Mouse (Mus musculus): ENCODE measurements around the gene Gng3.

- TF ChIP-seq GATA1 (IDR thresholded peaks at IDR 0.05; ENCODE audit: borderline replicate concordance, low read length) (no peak), FLI1 (IDR thresholded peaks at IDR 0.05; ENCODE audit: low read length) (no peak)
Measured at GRCm38 (mm10) chr19:8802130-8802821, 36.7 kb downstream of the Gng3 start, which contains the start of gene Zbtb3.
